Mouse (Mus musculus): ENCODE measurements around the gene Plekha6.
"Not testable (repeated sequence)": the region's sequence is repeated elsewhere in the genome, so short reads cannot be mapped to it uniquely, and the experiment has no call there.

Gene Plekha6

DNA sequence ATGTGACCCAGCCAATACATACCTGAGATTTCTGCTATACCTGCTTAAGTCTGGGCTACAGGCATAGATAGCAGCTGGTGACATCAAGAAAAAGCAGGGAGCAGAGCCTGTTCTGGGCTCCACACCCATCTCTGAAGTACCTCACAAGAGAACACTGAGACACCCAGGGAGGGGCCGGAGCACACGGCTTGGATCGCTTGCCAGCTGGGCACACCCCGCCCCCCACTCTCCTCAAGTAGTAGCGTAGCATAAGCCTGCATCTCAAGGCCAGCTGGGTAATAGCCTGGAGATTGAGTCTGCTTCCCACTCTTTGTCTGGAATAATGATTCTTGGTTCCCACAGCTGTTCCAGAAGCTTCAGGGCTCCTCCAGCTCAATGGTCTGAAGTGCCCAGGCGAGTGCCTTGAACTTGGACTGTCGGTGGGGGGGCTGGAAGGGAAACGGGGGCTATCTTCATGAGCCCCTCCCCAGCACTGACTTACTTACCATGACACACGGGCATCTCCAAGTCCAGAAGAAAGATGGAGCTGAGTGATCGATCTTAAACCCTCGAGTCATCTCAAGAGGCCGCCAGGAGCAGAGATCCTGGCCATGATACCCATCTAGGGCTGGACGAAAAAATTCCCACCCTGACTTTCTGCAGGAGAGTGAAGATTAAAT is 157.4 kb downstream of the Plekha6 start, which contains the start of gene Kiss1:
Gene Kiss1 (plus strand): TSS at position 609 of the 659 bp plus-strand sequence.
- no peak for DNase-seq (ENCODE audit: low spot score in 2 of 2)

DNA sequence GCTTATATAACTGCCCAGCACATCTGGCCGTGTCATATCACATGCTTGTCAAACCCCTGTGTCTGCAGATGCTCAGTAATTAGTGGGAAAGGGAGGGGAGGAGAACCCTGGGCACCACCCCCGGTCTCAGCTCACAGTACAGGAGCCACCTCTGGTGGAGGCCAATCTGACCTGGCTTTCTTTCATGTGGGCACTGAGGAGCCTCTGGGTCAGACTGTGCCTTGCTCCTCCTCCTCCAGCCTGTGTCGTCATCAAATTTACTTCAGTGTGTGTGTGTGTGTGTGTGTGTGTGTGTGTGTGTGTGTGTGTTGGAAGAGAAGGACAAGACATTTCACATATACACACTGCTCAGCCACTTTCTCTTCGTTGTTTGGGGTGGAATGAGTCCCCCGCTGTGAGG is 159.3 kb downstream of the Plekha6 start:
- no peak for DNase-seq (ENCODE audit: low spot score in 2 of 2)

DNA sequence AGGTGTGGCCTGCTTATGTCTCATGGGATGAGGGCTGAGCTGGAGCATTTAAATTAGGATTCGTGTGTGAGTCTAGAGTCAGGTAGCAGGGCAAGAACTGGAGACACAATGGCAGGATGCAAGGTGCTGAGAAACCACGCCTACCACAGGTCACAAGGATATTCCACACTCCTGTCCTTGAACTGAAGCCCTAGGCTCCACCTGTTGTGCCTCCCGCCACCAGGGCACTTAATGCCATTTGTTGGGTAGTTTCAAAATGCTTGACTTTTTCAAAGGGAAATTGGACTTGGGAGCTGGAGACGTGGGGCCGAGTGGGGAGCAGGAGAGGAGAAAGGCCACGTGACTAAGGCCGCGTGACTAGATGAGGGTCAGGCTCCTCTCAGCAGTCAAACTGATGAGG is 161.9 kb downstream of the Plekha6 start:
- no peak for DNase-seq (ENCODE audit: low spot score in 2 of 2)

DNA sequence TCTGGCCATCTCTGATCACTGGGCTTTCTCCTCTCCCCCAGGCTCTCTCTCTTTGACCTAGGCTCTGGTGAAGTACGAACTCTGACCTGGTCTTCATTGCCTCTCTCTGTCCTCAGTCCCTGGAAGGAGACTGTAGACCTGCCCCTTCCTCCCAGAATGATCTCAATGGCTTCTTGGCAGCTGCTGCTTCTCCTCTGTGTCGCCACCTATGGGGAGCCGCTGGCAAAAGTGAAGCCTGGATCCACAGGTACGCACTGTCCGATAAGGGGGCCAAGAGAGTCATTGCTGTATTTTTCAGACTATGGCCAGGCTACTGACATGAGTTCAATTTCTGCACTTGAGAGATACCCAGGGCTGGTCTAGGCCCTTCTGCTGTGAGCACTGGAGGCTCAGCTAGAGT is 163.1 kb downstream of the Plekha6 start:
- no peak for DNase-seq (ENCODE audit: low spot score in 2 of 2)

DNA sequence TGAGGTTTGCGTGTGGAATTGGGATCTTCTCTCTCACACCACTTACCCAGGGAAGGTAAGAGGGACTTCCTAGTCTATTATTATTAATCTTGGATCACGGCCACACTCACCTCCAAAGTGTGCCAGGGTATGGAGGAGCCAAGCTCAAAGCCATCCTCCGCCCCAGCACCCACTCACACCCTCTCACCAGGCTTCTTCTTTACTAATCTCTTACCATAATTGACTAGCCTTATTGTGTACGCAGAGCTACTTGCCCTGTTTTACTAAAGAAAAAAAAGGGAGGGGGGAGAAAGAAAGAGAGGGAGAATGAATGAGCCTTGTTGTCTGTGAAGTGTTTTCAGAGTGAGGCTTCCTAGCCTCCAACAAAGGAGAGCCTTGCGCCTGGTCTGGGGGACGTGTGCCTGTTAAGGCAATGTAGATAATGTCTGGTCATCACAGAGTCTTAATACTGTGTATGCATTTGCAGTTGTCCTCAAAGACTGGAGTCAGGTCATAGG is 164.3 kb downstream of the Plekha6 start:
- no peak for DNase-seq (ENCODE audit: low spot score in 2 of 2)

DNA sequence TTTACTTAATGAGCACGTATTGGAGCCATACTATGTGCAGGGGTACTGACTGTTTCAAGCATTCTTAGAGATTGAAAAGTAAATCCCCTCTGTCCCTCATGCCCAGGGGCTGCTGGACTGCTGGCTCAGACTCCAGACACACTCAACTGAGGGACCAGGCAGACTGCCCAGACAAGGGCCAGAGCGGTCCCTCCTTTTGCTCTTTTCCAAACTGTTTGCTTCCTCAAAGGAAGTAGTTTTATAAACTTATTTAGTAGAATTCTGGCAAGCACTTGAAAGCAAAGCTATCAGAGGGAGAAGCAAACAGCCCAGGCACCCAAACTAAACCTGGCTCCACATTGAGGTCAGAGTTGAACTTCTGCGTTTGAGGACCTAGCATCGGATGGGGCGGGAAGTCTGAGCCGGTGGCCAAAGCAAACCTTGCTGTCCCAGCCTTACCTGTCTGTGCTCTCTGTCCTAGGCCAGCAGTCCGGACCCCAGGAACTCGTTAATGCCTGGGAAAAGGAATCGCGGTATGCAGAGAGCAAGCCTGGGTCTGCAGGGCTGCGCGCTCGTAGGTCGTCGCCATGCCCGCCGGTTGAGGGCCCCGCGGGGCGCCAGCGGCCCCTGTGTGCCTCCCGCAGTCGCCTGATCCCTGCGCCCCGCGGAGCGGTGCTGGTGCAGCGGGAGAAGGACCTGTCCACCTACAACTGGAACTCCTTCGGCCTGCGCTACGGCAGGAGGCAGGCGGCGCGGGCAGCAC is 165.1 kb downstream of the Plekha6 start:
- no peak for DNase-seq (ENCODE audit: low spot score in 2 of 2)

DNA sequence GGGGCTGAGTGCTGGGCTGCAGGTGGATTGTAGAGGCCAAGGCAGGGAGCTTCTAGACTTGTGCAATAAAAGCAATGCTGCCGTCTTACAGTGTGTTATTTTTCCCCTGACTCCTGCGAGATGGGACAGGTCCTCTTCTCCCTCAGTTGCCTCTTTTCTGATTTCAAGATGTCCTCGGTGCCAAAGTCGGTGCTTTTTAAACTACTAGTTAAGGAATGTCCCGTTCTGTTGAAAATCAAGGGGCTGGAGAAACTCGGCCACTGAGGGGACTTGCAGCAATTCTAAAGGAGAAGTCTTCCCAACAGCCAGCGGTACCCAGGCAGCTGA is 165.6 kb downstream of the Plekha6 start:
- no peak for DNase-seq (ENCODE audit: low spot score in 2 of 2)

DNA sequence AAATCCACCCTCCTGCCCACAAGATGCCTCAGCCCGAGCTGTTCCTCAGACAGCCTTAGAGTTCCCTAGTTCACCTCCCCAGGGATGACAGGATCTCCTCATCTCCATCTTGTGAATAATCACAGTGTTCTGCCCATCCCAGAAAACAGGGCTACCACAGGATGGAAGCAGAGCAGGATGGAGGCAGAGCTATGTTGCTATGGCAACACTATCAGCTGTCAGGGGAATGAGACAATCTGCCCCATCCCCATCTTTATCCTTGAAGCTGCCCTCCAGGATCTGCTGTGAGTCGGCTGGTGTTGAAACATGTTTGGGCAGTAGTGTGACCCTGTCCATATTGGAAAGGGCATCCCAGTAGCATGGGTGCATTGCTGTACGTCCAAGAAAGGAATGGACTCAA is 167.1 kb downstream of the Plekha6 start:
- no peak for DNase-seq (ENCODE audit: low spot score in 2 of 2)

DNA sequence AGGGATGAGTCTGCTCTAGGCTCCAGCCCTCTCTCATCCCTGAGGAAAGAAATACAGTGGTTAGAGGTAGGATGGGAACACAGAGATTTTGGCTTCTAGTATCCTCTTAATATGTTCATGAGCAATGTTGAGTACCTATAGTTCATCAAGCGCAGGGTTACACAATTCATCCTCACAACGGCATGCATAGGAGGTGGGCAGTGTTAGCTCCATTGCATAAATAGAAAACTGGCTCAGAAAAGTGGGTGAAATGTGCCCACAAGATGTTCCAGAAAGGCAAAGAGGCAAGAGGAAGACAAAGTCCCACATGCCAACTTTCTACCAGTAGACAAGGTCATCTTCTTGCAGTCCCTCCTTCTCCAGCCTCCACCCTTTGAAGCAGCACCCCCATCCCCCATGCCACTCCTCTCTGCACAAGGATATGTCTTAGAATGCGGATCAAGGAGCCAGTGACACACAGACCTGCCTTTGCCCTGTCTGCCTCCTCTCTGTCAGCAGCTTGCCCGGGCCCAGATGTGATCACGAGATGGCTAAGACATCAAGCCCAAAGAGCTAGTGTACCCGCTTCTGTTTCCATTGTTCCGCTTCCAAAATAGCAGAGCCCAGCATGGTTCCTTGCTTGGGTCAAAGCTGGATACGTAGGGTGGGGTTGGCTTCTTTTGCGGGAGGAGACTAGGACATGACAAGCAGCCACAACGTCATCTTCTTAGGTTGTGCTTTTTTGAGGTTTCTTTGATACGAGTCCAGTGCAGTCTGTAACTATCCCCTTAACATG is 168.8 kb downstream of the Plekha6 start:
- peak in 1 of 2 experiments; percentile 49 for DNase-seq (ENCODE audit: low spot score in 2 of 2)

DNA sequence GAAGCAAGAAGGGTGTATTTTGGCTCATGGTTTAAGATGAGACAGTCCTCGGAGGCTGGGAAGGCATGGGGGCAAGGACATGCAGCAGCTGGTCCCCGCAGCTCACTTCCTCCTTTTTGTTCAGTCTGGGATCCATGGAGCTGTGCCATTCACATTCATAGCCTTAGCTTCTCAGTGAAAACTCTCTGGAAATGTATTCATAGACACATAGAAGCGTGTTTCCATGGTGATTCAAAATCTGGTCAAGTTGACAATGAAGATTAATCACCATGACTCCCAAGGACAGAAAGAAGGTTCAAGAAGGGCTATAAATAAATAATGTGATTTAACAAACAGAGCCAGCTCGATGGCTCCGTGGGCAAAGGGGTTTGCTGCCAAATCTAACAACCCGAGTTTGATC is 169.9 kb downstream of the Plekha6 start:
- DNase-seq (ENCODE audit: low spot score in 2 of 2): no peak

DNA sequence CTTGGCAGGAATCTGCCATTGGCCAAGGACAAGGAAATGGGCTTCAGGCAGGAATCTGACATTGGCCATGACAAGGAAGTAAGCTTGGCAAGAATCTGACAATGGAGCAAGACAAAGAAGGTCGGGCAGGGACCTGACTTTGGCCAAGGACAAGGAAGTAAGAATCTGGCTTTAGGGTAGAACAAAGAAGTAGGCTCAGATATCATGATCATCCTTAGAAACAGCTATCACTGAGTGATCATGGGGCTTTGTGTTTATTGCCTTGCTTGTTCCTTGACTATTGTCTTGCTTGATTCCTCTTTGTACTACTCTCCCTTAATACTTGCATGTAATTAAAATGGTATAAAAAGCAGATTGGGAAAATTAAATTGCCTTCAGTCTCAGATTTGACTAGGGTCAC is 176.4 kb downstream of the Plekha6 start:
- not testable (repeated sequence) for DNase-seq (ENCODE audit: low spot score in 2 of 2)

DNA sequence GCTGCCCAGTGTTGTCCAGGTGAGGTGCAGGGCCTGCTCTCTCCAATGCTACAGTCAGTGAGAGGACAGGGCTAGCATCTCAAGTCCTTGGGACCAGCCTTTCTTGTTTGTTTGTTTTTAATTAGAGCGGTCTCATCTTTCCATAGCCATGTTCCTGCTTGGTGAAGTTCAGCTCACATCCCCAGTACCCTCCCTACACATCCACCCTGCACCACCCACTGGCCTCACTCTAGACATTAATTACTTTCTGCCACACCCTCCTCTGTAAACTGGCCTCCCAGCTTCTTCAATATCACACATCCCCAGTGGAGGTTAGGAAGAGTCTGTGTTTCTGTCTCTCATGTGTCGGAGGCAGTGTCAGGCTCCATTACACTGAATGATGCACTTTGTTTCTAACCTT is 180.3 kb downstream of the Plekha6 start:
- DNase-seq (ENCODE audit: low spot score in 2 of 2): no peak

DNA sequence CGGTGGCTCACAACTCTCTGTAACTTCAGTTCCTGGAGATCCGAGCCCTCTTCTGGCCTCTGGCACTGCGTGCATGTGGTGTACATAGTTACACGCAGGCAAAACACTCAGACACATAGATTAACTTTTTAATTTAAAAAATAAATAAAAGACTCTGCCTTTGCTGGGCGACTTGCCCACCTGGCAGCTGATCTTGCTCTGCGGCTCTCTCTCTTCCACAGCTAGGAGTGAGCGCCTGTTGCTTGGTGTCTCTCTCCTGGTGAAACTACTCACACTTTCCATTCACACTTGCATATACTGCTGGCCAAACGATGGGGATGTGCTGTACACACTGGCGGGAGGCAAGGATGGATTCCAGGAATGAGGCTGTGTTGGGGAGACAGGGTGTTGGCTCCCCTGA is 182.5 kb downstream of the Plekha6 start:
- DNase-seq (ENCODE audit: low spot score in 2 of 2): no peak

DNA sequence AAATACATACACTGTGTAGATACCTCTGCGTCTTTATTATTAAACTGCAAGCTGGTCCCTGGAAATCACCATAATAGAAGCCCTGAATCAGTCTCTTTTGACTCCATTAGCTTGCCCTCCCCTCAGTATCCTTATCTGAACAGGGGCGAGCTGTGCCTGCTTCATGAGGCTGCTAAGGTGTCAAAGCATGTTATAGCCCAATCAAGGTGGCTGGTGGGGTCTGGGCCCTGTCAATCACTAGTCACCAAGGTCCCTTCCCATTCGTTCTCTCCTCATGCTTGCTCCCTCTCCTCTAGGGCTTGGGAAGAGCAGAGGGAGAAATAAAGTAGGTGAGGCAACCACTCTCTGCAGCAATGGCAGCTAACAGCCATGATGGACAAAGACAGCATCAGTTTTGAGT is 183.2 kb downstream of the Plekha6 start:
- no peak for DNase-seq (ENCODE audit: low spot score in 2 of 2)

DNA sequence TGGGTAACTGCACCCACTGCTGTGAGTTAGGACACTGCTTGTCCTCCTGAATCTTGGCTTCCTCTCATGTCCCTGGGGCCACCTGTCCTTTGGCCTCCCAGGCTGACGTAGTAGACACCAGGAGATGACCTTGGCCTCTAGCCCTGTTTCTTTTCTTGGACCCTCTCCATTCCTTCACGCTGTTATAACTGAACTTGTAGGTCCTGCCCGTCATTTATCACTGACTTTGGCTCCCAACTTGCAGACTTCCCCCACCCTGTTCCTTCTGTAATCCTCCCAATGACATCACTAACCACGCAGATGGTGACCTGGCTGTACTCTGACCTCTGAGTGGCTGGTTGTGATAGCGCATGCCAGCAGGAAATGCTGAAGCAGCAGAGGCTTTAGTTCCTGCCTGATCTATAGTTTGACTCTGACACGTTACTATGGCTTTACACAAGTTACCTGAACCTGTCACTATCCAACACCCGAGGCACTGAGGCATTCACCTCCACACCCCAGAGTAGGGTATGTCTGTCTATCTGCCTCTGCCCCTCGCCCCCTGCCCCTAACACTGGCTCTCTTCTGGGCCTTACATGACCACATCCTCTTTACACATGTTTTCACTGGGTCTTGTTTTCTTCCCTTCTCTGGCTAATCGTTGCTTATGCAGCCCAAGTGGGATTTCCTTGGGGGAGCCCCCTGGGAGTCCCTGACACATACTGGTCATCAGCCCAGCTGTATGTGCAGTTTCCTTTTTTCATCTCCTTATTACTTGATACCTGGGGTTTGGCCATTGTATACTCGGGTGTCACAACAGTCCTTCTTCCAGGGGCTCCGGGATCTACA is 183.9 kb downstream of the Plekha6 start:
- no peak for DNase-seq (ENCODE audit: low spot score in 2 of 2)

DNA sequence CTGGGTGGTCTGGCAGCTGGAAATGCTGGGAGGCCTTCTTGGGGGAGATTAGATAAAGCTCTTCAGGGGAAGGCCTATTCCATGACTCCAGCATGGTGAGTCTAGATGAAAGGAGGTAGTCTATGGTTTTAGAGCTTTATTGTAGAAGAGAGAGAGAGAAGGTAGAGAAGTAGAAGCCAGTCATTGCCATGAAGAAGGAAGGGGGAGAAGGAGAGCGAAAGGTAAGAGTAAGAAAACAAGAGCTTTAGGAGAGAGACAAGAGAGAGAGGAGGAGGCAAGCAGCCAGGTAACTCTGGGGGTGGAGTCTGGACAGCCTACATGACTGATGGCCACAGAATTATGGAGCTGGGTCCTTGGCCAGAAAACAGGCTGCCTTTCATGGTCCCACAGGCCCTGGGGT is 186.2 kb downstream of the Plekha6 start, which contains the start of gene Ren1:
Gene Ren1 (plus strand): TSS at position 301 of the 400 bp plus-strand sequence.
- DNase-seq (ENCODE audit: low spot score in 2 of 2): no peak

DNA sequence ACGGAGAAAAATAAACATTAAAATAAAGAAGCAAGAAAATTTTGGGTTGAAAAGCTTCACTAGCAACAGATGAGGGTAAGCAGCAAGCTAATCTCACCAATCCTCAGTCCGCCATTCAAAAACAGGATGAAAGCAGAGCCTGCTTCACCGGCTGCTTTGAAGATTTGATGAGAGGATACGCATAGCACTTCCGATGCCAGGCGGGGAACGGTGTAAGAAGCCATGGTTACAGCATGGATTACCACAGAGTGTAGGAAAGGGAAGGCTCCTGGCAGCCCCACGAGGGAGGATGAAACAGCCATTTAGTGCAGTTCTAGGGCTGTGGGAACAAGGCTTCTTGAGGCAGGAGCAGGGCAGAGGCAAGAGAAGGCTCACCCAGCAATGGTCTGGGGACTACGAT is 187.8 kb downstream of the Plekha6 start:
- no peak for DNase-seq (ENCODE audit: low spot score in 2 of 2)

All from right cerebral cortex, postnatal 36 days (tissue).